ENCODE assay signal across 9 mouse cellular contexts in the genomic region with DNA sequence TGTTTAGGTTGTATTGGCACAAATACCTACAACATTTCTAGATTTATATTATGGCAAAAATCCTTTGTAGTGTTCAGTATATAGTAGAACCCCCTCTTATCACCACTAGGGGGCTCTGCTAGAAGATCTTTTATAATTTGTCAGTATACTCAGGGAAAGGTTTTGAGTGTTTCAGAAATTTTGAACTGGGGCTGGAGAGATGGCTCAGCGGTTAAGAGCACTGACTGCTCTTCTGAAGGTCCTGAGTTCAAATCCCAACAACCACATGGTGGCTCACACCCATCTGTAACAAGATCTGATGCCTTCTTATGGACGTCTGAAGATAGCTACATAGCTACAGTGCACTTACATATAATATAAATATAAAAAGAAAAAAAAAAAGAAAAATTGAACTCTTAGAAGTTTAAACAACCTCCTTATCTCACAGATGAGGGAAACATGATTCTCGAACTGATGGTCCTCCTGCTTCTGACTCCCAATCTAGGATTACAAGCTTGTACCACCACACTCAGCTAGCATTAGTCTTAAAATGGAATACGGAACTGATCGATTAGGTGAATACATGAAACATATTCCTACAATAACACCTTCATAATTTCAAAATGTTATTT. TPM values are rescaled to one million over a fixed set of nuclear protein-coding genes. Genes with fewer than 3 reads are reported as not detected.
A peak's percentile ranks its signal among the peaks of the same experiment; 100 is the strongest.
DNase-seq lines count a peak whose midpoint lies in the region; TF ChIP-seq lines count a peak whose summit lies in the region.
"Had no signal": no experiment of that assay in that cellular context is flagged by ENCODE, and none has a peak within 500 bp of the region (broad histone marks: within the 10 kb centered on the region; RNA-seq: fewer than 3 reads in every experiment).

No protein-coding gene starts in this region.

- no peak overlapping the region for H3K9ac ChIP-seq in liver, adult 2 months (ENCODE audit: low read depth, low read length)

- no peak for TF ChIP-seq POLR2A in liver, adult 2 months (IDR thresholded peaks at IDR 0.05; ENCODE audit: extremely low read depth, insufficient read depth, low read length)

- TF ChIP-seq CTCF in liver, adult 2 months (IDR thresholded peaks at IDR 0.05; ENCODE audit: low read depth, low read length) = no peak

- H3K36me3 ChIP-seq in liver, adult 2 months (ENCODE audit: control insufficient read depth, insufficient read depth, low read length) = no peaks in the 10 kb centered on the region

- 41% methylated on average over 5 of the region's 5 CpGs for WGBS in liver, adult 2 months

- peaks cover 14% of the 10 kb centered on the region; the same call in 1 of the 2 replicates for H3K79me2 ChIP-seq in liver, adult 2 months (ENCODE audit: control insufficient read depth, insufficient read depth, low read length)

- H3K4me1 ChIP-seq in liver, adult 2 months (ENCODE audit: control insufficient read depth, insufficient read depth, low read length) = peaks cover 16% of the 10 kb centered on the region

- H3K4me3 ChIP-seq in liver, adult 2 months (ENCODE audit: insufficient read depth, low read depth, low read length) = no peak overlapping the region

- H3K27me3 ChIP-seq in liver, adult 2 months (ENCODE audit: control insufficient read depth, insufficient read depth, low read length) = no peaks in the 10 kb centered on the region

- no peak overlapping the region for H3K27ac ChIP-seq in liver, adult 2 months (replicated peaks; ENCODE audit: insufficient read depth, low read depth, low read length)

- DNase-seq in heart, adult 11 months = peak; percentile 90
- DNase-seq in heart, postnatal 4 days = no peak
- DNase-seq in 416B (ENCODE audit: low read depth) (peak; percentile 93), R1 (ENCODE audit: low read depth, low spot score) (peak; percentile 64)
- DNase-seq in embryo, embryonic 11.5 days (ENCODE audit: low read depth, low spot score) = peak; percentile 9
- DNase-seq in liver, adult 2 months (ENCODE audit: extremely low read depth, low read depth, low spot score) = peak; percentile 61
- peak; percentile 83 for DNase-seq in retina, embryonic 14.5 days (ENCODE audit: low spot score)
- no peak for DNase-seq in right cerebral cortex, postnatal 14 days

RNA-seq across cellular contexts. Expression of a gene that starts 1.4 kb away (rescaled TPM):
- total RNA-seq in heart, postnatal 4 days (2021) = 10 to 100 TPM; 89.6 to 89.9 TPM
- 60.5 and 66.9 TPM in 2 replicates for total RNA-seq in liver, adult 2 months (2014; rRNA removed)
- polyA plus RNA-seq in liver, adult 2 months (2012; rRNA removed) = 66.6 and 72.3 TPM in 2 replicates

RNA-seq across cellular contexts. Expression of a gene that starts 1.5 kb away (rescaled TPM):
- 10 to 100 TPM; 84.6 to 87.0 TPM for total RNA-seq in heart, postnatal 4 days (2021)
- 14.0 and 16.2 TPM in 2 replicates for total RNA-seq in liver, adult 2 months (2014; rRNA removed)
- 19.0 and 20.7 TPM in 2 replicates for polyA plus RNA-seq in liver, adult 2 months (2012; rRNA removed)

RNA-seq across cellular contexts. Expression of a gene that starts 42.9 kb away (rescaled TPM):
- 1 to 10 TPM in 1 of 2 experiments, not detected in 1; 3.5 TPM for total RNA-seq in heart, postnatal 4 days (2021)
- total RNA-seq in liver, adult 2 months (2014; rRNA removed) = not detected in 2 replicates
- polyA plus RNA-seq in liver, adult 2 months (2012; rRNA removed) = 14.5 and 16.3 TPM in 2 replicates
- polyA plus RNA-seq: limb, embryonic 11.5 days had no signal

Comparison
In these comparisons a context has a peak if more than half of its experiments do, and no peak if none do; other contexts are left out.
1. DNase-seq: peak in heart, adult 11 months (single experiment), 416B (single experiment), R1 (single experiment), embryo, embryonic 11.5 days (single experiment), liver, adult 2 months (single experiment) and retina, embryonic 14.5 days (single experiment); none in heart, postnatal 4 days (single experiment) and right cerebral cortex, postnatal 14 days (single experiment).